Mouse (Mus musculus) heart, embryonic 15.5 days (tissue): ENCODE results near the gene Chst12. TPM values are rescaled to one million over a fixed set of nuclear protein-coding genes. Genes with fewer than 3 reads are reported as not detected.

ENCODE experiments used
- ATAC-seq: fragments of 200-750 bp; cut with Nextera tagmentation; replicated peaks from 2 replicates; pipeline ENCODE4 v1.8.0; 2017; ENCODE audit warnings: low read depth, moderate TSS enrichment; ENCODE audit not compliant: insufficient number of reproducible peaks, insufficient read depth, low FRiP score
- H3K27ac ChIP-seq: fragments of 300-500 bp; sonication (generic); 2 replicates; pipeline ENCODE4 v1.5.1; 2015; ENCODE audit warnings: mild to moderate bottlenecking, inconsistent platforms
- H3K27me3 ChIP-seq: fragments of 300-500 bp; sonication (generic); 2 replicates; pipeline ENCODE4 v1.6.1; 2015; ENCODE audit warnings: inconsistent platforms
- H3K36me3 ChIP-seq: fragments of 300-500 bp; sonication (generic); 2 replicates; pipeline ENCODE4 v1.6.1; 2015; ENCODE audit warnings: mild to moderate bottlenecking, inconsistent platforms
- H3K4me1 ChIP-seq: fragments of 300-500 bp; sonication (generic); replicated peaks from 2 replicates; pipeline ENCODE4 v1.6.1; 2015; ENCODE audit warnings: inconsistent platforms
- H3K4me2 ChIP-seq: fragments of 300-500 bp; sonication (generic); 2 replicates; pipeline ENCODE4 v1.6.1; 2015; ENCODE audit warnings: inconsistent platforms, mild to moderate bottlenecking, moderate library complexity
- H3K4me3 ChIP-seq: fragments of 300-500 bp; sonication (generic); 2 replicates; pipeline ENCODE4 v1.5.1; 2015; ENCODE audit warnings: mild to moderate bottlenecking, inconsistent platforms
- H3K9ac ChIP-seq: fragments of 300-500 bp; sonication (generic); 2 replicates; pipeline ENCODE4 v1.6.1; 2015; ENCODE audit warnings: mild to moderate bottlenecking, inconsistent platforms
- H3K9me3 ChIP-seq: fragments of 300-500 bp; sonication (generic); replicated peaks from 2 replicates; pipeline ENCODE4 v1.6.1; 2016; ENCODE audit warnings: inconsistent platforms
- WGBS: fragments of 180-500 bp; shearing (Covaris S2); methylation state at CpG from one replicate; pipeline ENCODE4 v1.1.7; 2015; ENCODE audit warnings: mixed read lengths; 5-methylcytosine and 5-hydroxymethylcytosine counted together
- polyA plus RNA-seq: library from polyadenylated mRNA; unstranded; fragments of >200 nt; fragmentation: Nextera tagmentation; extraction: Ambion mirVana; gene quantifications from 2 replicates; pipeline ENCODE4 v1.2.1, GENCODE M21; 2015

The Chst12 gene
- polyA plus RNA-seq, 1 experiment from 2014 or later, result 12.2 TPM

DNA sequence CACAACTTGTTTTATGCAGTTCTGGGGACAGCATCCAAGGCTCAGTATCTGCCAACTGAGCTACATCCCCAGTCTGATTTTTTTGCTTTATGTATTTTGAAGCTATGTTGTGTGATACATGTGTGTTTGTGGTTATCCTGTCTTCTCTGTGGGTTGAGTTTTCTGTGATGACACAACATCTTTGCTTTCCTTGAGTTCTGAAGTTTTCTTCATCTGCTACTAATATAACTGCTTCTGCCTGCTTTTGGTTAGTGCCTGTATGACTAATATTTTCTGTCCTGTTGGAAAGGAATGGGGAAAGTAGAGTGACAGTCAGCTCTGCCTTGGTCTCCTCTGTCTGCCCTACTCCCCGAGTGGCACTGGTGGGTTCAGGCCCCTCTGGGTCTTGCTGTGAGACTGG lies 15.8 kb downstream of the Chst12 start:
- Histone ChIP-seq H3K36me3 (peaks cover 18% of the 10 kb centered on the region), H3K4me2 (no peak overlapping the region), H3K27me3 (no peaks in the 10 kb centered on the region), H3K4me1 (peaks cover 17% of the 10 kb centered on the region), H3K4me3 (no peak overlapping the region), H3K9ac (no peak overlapping the region), H3K27ac (no peak overlapping the region), H3K9me3 (no peaks in the 10 kb centered on the region)
- ATAC-seq, result no peak
- 79% methylated on average over 1 of the region's 1 CpGs for WGBS

DNA sequence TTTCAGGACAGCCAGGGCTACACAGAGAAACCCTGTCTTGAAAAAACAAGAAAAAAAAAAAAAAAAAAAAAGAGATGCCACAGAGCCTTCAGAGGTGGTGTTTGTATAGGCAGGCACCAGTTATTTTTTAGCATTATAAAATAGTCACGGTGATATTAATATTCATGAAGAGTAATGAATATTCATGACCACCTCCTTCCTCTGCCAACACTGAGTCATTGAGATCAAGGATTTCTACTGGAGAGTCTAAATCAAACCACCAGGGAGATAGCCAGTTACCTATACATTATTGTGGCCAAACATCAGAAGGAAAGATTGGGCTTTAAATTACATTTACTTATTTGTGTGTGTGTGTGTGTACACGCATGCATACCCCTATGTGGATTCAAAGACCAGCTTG lies 21.4 kb downstream of the Chst12 start:
- Histone ChIP-seq H3K9ac (no peak overlapping the region), H3K27ac (no peak overlapping the region), H3K36me3 (peaks cover 30% of the 10 kb centered on the region), H3K4me1 (no peaks in the 10 kb centered on the region), H3K9me3 (no peaks in the 10 kb centered on the region), H3K27me3 (no peaks in the 10 kb centered on the region), H3K4me3 (no peak overlapping the region), H3K4me2 (no peak overlapping the region)
- 86% methylated on average over 2 of the region's 2 CpGs for WGBS
- ATAC-seq, result no peak

GRCm38 (mm10) chr5:140538111-140538683 lies 32.8 kb downstream of the Chst12 start:
- peaks cover 11% of the 10 kb centered on the region for H3K4me1 ChIP-seq
- no peaks in the 10 kb centered on the region for H3K9me3 ChIP-seq
- H3K9ac ChIP-seq, result no peak overlapping the region
- H3K27me3 ChIP-seq, result no peaks in the 10 kb centered on the region
- no peaks in the 10 kb centered on the region for H3K36me3 ChIP-seq
- H3K27ac ChIP-seq, result no peak overlapping the region
- WGBS, result 67% methylated on average over 13 of the region's 13 CpGs
- no peak overlapping the region for H3K4me2 ChIP-seq
- H3K4me3 ChIP-seq, result no peak overlapping the region
- ATAC-seq, result no peak

DNA sequence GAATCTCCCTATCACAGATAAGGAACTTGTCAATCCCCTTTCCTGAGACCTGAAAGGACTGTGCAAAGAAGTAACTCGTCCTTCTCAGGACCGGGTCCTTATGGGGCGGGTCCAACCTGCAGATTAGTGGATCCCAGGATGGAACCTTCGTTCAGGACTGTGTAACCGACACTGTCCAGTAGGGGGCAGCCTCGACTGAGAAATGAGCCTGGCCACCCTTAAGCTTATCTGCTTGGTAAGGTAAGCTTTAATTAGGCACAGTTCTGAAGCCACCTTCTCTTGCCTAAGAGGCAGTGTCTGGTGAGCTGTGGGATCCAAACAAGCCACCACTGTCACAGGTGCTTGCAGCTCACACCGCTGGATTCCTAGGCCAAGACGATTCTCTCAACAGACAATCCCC lies 34.8 kb downstream of the Chst12 start:
- Histone ChIP-seq H3K36me3 (no peaks in the 10 kb centered on the region), H3K4me2 (no peak overlapping the region), H3K9ac (no peak overlapping the region), H3K4me3 (no peak overlapping the region), H3K27me3 (no peaks in the 10 kb centered on the region), H3K9me3 (no peaks in the 10 kb centered on the region), H3K4me1 (peaks cover 11% of the 10 kb centered on the region), H3K27ac (no peak overlapping the region)
- 15% methylated on average over 8 of the region's 8 CpGs for WGBS
- no peak for ATAC-seq

DNA sequence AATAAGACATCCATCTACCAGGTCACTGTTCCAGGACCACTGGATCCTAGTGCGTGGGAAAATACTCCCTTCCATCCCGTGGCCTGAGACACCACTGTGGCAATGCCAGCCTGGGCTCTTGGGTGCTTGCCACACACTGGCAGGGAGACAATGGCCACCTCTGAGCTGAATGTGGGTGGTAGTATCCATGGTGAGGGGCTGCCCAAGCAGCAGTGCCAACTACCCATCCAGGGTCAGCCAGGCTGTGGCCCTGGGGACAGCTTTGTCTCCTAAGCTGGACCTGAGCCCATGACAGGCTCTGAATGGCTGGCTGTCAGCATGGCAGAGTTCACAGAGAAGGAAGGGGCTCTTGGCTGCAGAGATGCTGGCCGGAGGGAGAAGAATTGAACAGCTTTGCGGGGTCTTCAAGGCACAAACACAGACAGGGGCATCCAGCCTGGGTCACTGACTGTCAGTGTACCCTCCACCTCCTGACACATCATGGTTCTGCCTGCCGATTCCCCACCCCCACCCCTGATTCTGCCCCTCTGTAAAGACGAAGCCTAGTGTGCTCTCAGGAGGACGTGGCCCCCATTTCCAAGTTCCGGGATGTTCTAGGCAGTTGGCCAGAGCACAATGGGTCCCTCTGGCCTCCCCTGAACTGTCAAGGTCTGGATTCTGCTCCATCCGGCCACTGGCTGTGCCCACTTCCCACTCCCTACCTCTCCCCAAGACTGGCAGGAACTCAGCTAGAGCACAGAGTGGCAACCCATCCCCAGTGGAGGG lies 37.6 kb downstream of the Chst12 start:
- 0 out of 2 replicates have a peak, but pooled peaks cover 4% of the 10 kb centered on the region for H3K4me1 ChIP-seq
- no peak for ATAC-seq
- no peak overlapping the region for H3K4me2 ChIP-seq
- H3K27ac ChIP-seq, result no peak overlapping the region
- no peak overlapping the region for H3K9ac ChIP-seq
- H3K4me3 ChIP-seq, result no peak overlapping the region
- WGBS, result 57% methylated on average over 9 of the region's 9 CpGs
- no peaks in the 10 kb centered on the region for H3K36me3 ChIP-seq
- H3K9me3 ChIP-seq, result no peaks in the 10 kb centered on the region
- no peaks in the 10 kb centered on the region for H3K27me3 ChIP-seq

GRCm38 (mm10) chr5:140545651-140546050 lies 40.3 kb downstream of the Chst12 start:
- no peak for ATAC-seq
- Histone ChIP-seq H3K4me3 (no peak overlapping the region), H3K36me3 (no peaks in the 10 kb centered on the region)

DNA sequence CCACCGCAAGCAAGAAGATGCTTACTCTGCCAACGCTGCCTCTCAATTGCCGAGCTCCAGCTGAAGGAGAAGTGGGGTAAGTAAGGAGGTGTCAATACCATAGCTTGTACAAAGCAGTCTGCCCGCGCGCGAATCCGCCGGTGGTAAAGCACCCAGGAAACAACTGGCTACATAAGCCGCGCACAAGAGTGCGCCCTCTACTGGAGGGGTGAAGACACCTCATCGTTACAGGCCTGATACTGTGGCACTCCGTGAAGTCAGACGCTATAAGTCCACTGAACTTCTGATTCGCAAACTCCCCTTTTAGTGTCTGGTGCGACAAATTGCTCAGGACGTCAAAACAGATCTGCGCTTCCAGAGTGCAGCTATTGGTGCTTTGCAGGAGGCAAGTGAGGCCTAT lies 41.0 kb downstream of the Chst12 start:
- no peaks in the 10 kb centered on the region for H3K36me3 ChIP-seq
- no peak overlapping the region for H3K9ac ChIP-seq
- H3K4me1 ChIP-seq, result peaks cover 12% of the 10 kb centered on the region
- ATAC-seq, result no peak
- H3K4me3 ChIP-seq, result no peak overlapping the region
- no peaks in the 10 kb centered on the region for H3K27me3 ChIP-seq
- H3K4me2 ChIP-seq, result no peak overlapping the region
- no peaks in the 10 kb centered on the region for H3K9me3 ChIP-seq
- H3K27ac ChIP-seq, result no peak overlapping the region
- 80% methylated on average over 19 of the region's 19 CpGs for whole genome bisulfite sequencing

More at GRCm38 (mm10) chr5:140545651-140546050, 40.3 kb downstream of the Chst12 start:
- Histone ChIP-seq H3K4me2 (no peak overlapping the region), H3K9me3 (no peaks in the 10 kb centered on the region), H3K9ac (no peak overlapping the region), H3K4me1 (peaks cover 12% of the 10 kb centered on the region), H3K27ac (no peak overlapping the region), H3K27me3 (no peaks in the 10 kb centered on the region)
- 53% methylated on average over 6 of the region's 6 CpGs for WGBS

DNA sequence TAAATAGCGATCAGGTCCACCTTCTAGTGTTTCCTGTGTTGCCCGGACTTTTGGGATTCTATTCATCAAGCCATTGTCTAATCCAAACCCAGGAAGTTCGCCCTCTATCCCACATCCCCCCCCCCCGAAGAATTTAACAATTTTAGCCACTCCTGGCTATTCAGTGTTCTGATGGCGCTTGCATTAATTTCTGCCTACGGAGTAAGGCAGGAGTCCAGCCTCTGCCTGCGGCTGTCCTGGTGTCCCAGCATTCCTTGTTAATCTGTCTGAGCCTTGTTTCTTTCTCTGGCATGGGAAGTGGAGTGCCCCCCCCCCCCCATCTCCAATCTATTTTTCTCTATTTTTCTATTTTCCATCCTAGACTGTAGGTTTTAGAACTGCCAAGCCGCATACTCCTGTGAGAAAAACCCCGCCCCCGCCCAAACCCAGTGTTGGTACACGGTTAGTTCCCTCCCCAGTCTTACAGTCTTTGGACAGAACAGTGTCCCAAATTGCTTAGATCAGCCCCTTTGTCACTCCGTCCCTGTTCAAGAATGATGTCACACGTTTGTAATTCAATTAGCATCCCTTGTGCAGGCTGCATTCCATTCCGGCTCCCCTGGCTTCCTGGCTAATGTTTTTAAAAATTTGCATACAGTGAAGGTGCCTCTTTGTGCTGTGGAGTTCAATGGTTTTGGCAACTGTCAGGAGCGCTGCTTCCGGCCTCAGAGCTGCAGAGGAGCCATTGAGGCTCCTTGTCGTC lies 44.1 kb downstream of the Chst12 start:
- no peaks in the 10 kb centered on the region for H3K27me3 ChIP-seq
- H3K27ac ChIP-seq, result 0 out of 2 replicates have a peak overlapping the region, but pooled peaks have one; percentile 5
- H3K9ac ChIP-seq, result no peak overlapping the region
- H3K4me1 ChIP-seq, result peaks cover 12% of the 10 kb centered on the region
- H3K9me3 ChIP-seq, result no peaks in the 10 kb centered on the region
- no peaks in the 10 kb centered on the region for H3K36me3 ChIP-seq
- WGBS, result 30% methylated on average over 17 of the region's 17 CpGs
- H3K4me2 ChIP-seq, result peak overlapping the region; percentile 31
- ATAC-seq, result no peak
- H3K4me3 ChIP-seq, result no peak overlapping the region

DNA sequence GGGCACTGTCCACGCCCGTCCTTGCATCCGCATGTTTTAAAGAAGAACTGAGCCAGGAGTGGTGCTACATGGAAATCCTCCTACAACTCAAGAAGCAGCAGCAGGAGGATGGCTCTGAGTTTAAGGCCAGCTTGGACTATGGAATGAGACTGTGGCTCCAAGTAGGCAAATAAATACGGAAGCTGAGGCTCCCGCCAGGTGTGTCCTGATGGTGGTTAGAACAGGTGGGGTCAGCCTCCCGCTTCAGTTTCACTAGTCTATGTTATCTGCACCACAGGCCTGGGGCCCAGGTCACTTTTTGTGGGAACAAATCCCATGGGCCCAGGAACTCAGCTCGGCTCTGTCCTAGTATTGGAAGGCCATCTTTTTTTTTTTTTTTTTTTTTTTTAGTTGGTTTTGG lies 48.4 kb downstream of the Chst12 start:
- H3K27ac ChIP-seq, result no peak overlapping the region
- 80% methylated on average over 7 of the region's 7 CpGs for WGBS
- H3K27me3 ChIP-seq, result no peaks in the 10 kb centered on the region
- peaks cover 12% of the 10 kb centered on the region for H3K4me1 ChIP-seq
- ATAC-seq, result no peak
- no peak overlapping the region for H3K9ac ChIP-seq
- no peaks in the 10 kb centered on the region for H3K9me3 ChIP-seq
- H3K36me3 ChIP-seq, result no peaks in the 10 kb centered on the region
- no peak overlapping the region for H3K4me3 ChIP-seq
- no peak overlapping the region for H3K4me2 ChIP-seq

- no peak overlapping the region for H3K4me2 ChIP-seq
- WGBS, result 45% methylated on average over 3 of the region's 3 CpGs
Measured at GRCm38 (mm10) chr5:140556859-140557258, 51.5 kb downstream of the Chst12 start.

DNA sequence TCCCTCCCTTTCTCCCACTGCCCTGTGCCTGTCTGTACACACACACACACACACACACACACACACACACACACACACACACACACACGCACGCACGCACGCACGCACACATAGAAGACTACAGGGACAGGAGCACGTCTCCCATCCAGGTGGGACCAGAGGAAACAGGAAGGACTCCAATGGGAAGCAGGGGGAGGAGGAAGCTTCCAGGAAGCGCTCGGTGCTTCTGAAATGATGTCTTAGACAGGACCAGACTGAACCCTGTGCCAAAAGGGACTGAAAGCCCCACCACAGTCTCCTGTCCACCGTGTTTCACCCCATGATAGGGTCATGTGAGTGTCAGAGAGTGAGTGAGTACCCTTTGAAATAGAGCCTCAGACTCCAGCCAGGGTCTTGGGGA lies 57.3 kb downstream of the Chst12 start:
- H3K36me3 ChIP-seq, result no peaks in the 10 kb centered on the region
- WGBS, result 77% methylated on average over 9 of the region's 9 CpGs
- no peak overlapping the region for H3K4me2 ChIP-seq
- no peaks in the 10 kb centered on the region for H3K9me3 ChIP-seq
- H3K4me3 ChIP-seq, result no peak overlapping the region
- H3K9ac ChIP-seq, result no peak overlapping the region
- no peaks in the 10 kb centered on the region for H3K27me3 ChIP-seq
- ATAC-seq, result no peak
- H3K27ac ChIP-seq, result no peak overlapping the region
- peaks cover 17% of the 10 kb centered on the region for H3K4me1 ChIP-seq

More at GRCm38 (mm10) chr5:140556859-140557258, 51.5 kb downstream of the Chst12 start:
- Histone ChIP-seq H3K9me3 (no peaks in the 10 kb centered on the region), H3K27ac (no peak overlapping the region), H3K4me3 (no peak overlapping the region), H3K4me1 (no peaks in the 10 kb centered on the region), H3K9ac (no peak overlapping the region), H3K27me3 (no peaks in the 10 kb centered on the region), H3K36me3 (no peaks in the 10 kb centered on the region)
- ATAC-seq, result no peak
